Mouse (Mus musculus) megakaryocyte-erythroid progenitor cell, adult 5-6 weeks (primary cell): ENCODE measurements at regions not wholly inside any gene's neighbourhood (a gene's known extent, or its start where the extent isn't known, plus 50 kb on each side); places are given as distances from the start of the nearest gene placed in this dataset.

Source experiments
- ATAC-seq: replicated peaks from 2 replicates; pipeline ENCODE4 v1.8.0; 2016; ENCODE audit warnings: mild to moderate bottlenecking, inconsistent platforms; ENCODE audit not compliant: severe bottlenecking, poor library complexity, low FRiP score, low TSS enrichment

GRCm38 (mm10) chr13:47843011-47843410 is 418.0 kb upstream of the Id4 start:
- no peak for ATAC-seq

GRCm38 (mm10) chr13:47843541-47844267 is 417.3 kb upstream of the Id4 start:
- ATAC-seq = no peak

GRCm38 (mm10) chr13:47846713-47847112 is 414.3 kb upstream of the Id4 start:
- no peak for ATAC-seq

GRCm38 (mm10) chr13:47848371-47849188 is 412.4 kb upstream of the Id4 start:
- no peak for ATAC-seq

GRCm38 (mm10) chr13:47855422-47856108 is 405.5 kb upstream of the Id4 start:
- ATAC-seq = no peak

GRCm38 (mm10) chr13:47858946-47859345 is 402.1 kb upstream of the Id4 start:
- no peak for ATAC-seq

- ATAC-seq = no peak
These were observed 400.7 kb upstream of the Id4 start for GRCm38 (mm10) chr13:47860316-47860715.

- no peak for ATAC-seq
These were observed 398.1 kb upstream of the Id4 start for GRCm38 (mm10) chr13:47862896-47863295.

GRCm38 (mm10) chr13:47868656-47869055 is 392.4 kb upstream of the Id4 start:
- no peak for ATAC-seq

- no peak for ATAC-seq
These were observed 391.1 kb upstream of the Id4 start for GRCm38 (mm10) chr13:47869670-47870532.

- no peak for ATAC-seq
These were observed 388.4 kb upstream of the Id4 start for GRCm38 (mm10) chr13:47872645-47873044.

- ATAC-seq = no peak
These were observed 368.5 kb upstream of the Id4 start for GRCm38 (mm10) chr13:47892569-47892968.

GRCm38 (mm10) chr13:47894331-47894730 is 366.7 kb upstream of the Id4 start:
- no peak for ATAC-seq

GRCm38 (mm10) chr13:47895256-47895655 is 365.8 kb upstream of the Id4 start:
- ATAC-seq = no peak

- no peak for ATAC-seq
These were observed 364.4 kb upstream of the Id4 start for GRCm38 (mm10) chr13:47896646-47897045.

GRCm38 (mm10) chr13:47909851-47910530 is 351.0 kb upstream of the Id4 start:
- ATAC-seq = no peak

- ATAC-seq = no peak
These were observed 350.5 kb upstream of the Id4 start for GRCm38 (mm10) chr13:47910531-47910910.

- ATAC-seq = no peak
These were observed 344.6 kb upstream of the Id4 start for GRCm38 (mm10) chr13:47916456-47916855.

GRCm38 (mm10) chr13:47917370-47917769 is 343.7 kb upstream of the Id4 start:
- no peak for ATAC-seq
